Comparison of ENCODE assay signal across 26 mouse cellular contexts in the genomic region with DNA sequence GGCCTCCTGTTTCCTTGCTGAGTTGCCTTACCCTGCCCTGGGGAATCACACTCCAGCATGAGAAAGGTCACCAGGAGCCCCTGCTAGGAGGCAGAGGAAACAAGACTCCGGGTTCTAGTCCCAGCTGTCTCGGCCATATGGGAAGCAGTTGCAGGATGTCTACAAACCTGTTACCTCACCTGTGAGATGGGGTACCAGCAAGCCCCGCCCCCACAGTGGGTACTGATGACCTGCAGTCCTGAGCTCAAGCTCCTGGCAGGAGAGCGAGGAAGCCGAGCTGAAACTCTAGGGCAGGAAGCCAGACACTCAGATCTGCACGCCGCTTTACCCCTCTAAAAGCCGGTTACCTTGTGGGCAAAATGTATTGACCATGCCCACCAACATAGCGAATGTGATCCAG. TPM values are rescaled to one million over a fixed set of nuclear protein-coding genes. Genes with fewer than 3 reads are reported as not detected.
DNase-seq lines count a peak whose midpoint lies in the region; ATAC-seq and TF ChIP-seq lines count a peak whose summit lies in the region.
"Had no signal": no experiment of that assay in that cellular context is flagged by ENCODE, and none has a peak within 500 bp of the region (broad histone marks: within the 10 kb centered on the region; RNA-seq: fewer than 3 reads in every experiment).

No protein-coding gene starts in this region.

- H3K27ac ChIP-seq in gastrocnemius, adult 2 months = peak overlapping the region; percentile 31; the same call in 1 of the 2 replicates
- 0 out of 2 replicates have a peak overlapping the region, but pooled peaks have one; percentile 4 for H3K27ac ChIP-seq in limb, embryonic 12.5 days
- H3K27ac ChIP-seq in limb, embryonic 10.5 days = no peak overlapping the region
- H3K27ac ChIP-seq in stomach, postnatal 0 days (replicated peaks) = no peak overlapping the region
- H3K27ac ChIP-seq: embryonic facial prominence, embryonic 13.5 days; heart, embryonic 15.5 days; hindbrain, embryonic 12.5 days; liver, embryonic 15.5 days; midbrain, embryonic 15.5 days had no signal

- peaks cover 13% of the 10 kb centered on the region for H3K27me3 ChIP-seq in limb, embryonic 12.5 days
- no peaks in the 10 kb centered on the region for H3K27me3 ChIP-seq in limb, embryonic 10.5 days (ENCODE audit: low read depth, poor library complexity, severe bottlenecking)
- no peaks in the 10 kb centered on the region for H3K27me3 ChIP-seq in stomach, postnatal 0 days (ENCODE audit: control insufficient read depth, insufficient read depth, low read length)
- H3K27me3 ChIP-seq: heart, embryonic 15.5 days; hindbrain, embryonic 12.5 days; midbrain, embryonic 15.5 days had no signal

- DNase-seq in gastrocnemius, adult 2 months = peak; percentile 56
- DNase-seq in gastrocnemius, adult 8-10 months (ENCODE audit: low spot score in 2 of 2) = no peak
- no peak for DNase-seq in limb, embryonic 10.5 days (ENCODE audit: low spot score)
- peak; percentile 66 for DNase-seq in cerebellum, adult 8-10 months
- DNase-seq in cerebellum, postnatal 25 days = peak; percentile 71 to 78
- DNase-seq in stomach, postnatal 0 days (ENCODE audit: low spot score) = no peak
- DNase-seq in left cerebral cortex, postnatal 36 days (ENCODE audit: low spot score in 2 of 2) = no peak
- DNase-seq: adrenal gland, adult 8-10 months; gastrocnemius, postnatal 36 days; kidney, adult 9 months; kidney, postnatal 14 days; lung, embryonic 14.5 days; lung, postnatal 14 days; right cerebral cortex, adult 18-20 months; spleen, adult 18-20 months; thymus, adult 18-20 months; thymus, postnatal 25 days had no signal

- H3K9me3 ChIP-seq in limb, embryonic 12.5 days = no peaks in the 10 kb centered on the region
- no peaks in the 10 kb centered on the region for H3K9me3 ChIP-seq in limb, embryonic 10.5 days (replicated peaks)
- H3K9me3 ChIP-seq in stomach, postnatal 0 days (ENCODE audit: control insufficient read depth, low read length) = no peaks in the 10 kb centered on the region
- H3K9me3 ChIP-seq: embryonic facial prominence, embryonic 13.5 days; forebrain, embryonic 10.5 days; G1E; heart, embryonic 15.5 days; hindbrain, embryonic 12.5 days; liver, embryonic 15.5 days; midbrain, embryonic 15.5 days had no signal

- no peak for TF ChIP-seq CTCF in gastrocnemius, adult 2 months (IDR thresholded peaks at IDR 0.05)
- no peak for TF ChIP-seq CTCF in stomach, postnatal 0 days (IDR thresholded peaks at IDR 0.05; ENCODE audit: low read depth)

- intact Hi-C loops in gastrocnemius, adult 2 months (cut with DNase I) = no loop called here
- intact Hi-C loops in left cerebral cortex, postnatal 36 days (cut with DNase I) = no loop called here

- no peak overlapping the region for H3K9ac ChIP-seq in limb, embryonic 12.5 days (replicated peaks)
- H3K9ac ChIP-seq in stomach, postnatal 0 days (ENCODE audit: low read length) = no peak overlapping the region
- H3K9ac ChIP-seq: embryonic facial prominence, embryonic 13.5 days; heart, embryonic 15.5 days; hindbrain, embryonic 12.5 days; liver, embryonic 15.5 days; lung, embryonic 14.5 days; midbrain, embryonic 15.5 days had no signal

- no peak overlapping the region for H3K4me2 ChIP-seq in limb, embryonic 12.5 days
- no peak overlapping the region for H3K4me2 ChIP-seq in stomach, postnatal 0 days (replicated peaks; ENCODE audit: low read depth)
- H3K4me2 ChIP-seq: embryonic facial prominence, embryonic 13.5 days; heart, embryonic 15.5 days; hindbrain, embryonic 12.5 days; liver, embryonic 15.5 days; lung, embryonic 14.5 days; midbrain, embryonic 15.5 days had no signal

- H3K4me3 ChIP-seq in gastrocnemius, adult 2 months = no peak overlapping the region
- no peak overlapping the region for H3K4me3 ChIP-seq in limb, embryonic 12.5 days (replicated peaks)
- no peak overlapping the region for H3K4me3 ChIP-seq in limb, embryonic 10.5 days
- H3K4me3 ChIP-seq in stomach, postnatal 0 days (ENCODE audit: low read depth, low read length) = no peak overlapping the region
- H3K4me3 ChIP-seq: embryonic facial prominence, embryonic 13.5 days; forebrain, embryonic 10.5 days; heart, embryonic 15.5 days; hindbrain, embryonic 12.5 days; liver, embryonic 15.5 days; midbrain, embryonic 15.5 days had no signal

- no peak for ATAC-seq in limb, embryonic 12.5 days (ENCODE audit: insufficient number of reproducible peaks, insufficient read depth, low FRiP score, low TSS enrichment, low read depth)
- no peak for ATAC-seq in stomach, postnatal 0 days (ENCODE audit: low FRiP score, low TSS enrichment)
- ATAC-seq: intestine, postnatal 0 days; midbrain, embryonic 15.5 days had no signal

- no peak for TF ChIP-seq EP300 in stomach, postnatal 0 days (optimal IDR thresholded peaks at IDR 0.05)

- no peaks in the 10 kb centered on the region for H3K36me3 ChIP-seq in limb, embryonic 12.5 days
- H3K36me3 ChIP-seq in limb, embryonic 10.5 days = no peaks in the 10 kb centered on the region
- H3K36me3 ChIP-seq in stomach, postnatal 0 days (ENCODE audit: control insufficient read depth, insufficient read depth, low read length) = no peaks in the 10 kb centered on the region
- H3K36me3 ChIP-seq: embryonic facial prominence, embryonic 13.5 days; forebrain, embryonic 10.5 days; G1E; heart, embryonic 15.5 days; hindbrain, embryonic 12.5 days; liver, embryonic 15.5 days; midbrain, embryonic 15.5 days had no signal

- 61% methylated on average over 9 of the region's 9 CpGs for WGBS in limb, embryonic 12.5 days
- 67% methylated on average over 9 of the region's 9 CpGs for WGBS in limb, embryonic 10.5 days
- WGBS in stomach, postnatal 0 days = 63% methylated on average over 9 of the region's 9 CpGs

- peaks cover 37% of the 10 kb centered on the region for H3K4me1 ChIP-seq in limb, embryonic 12.5 days (replicated peaks)
- peaks cover 43% of the 10 kb centered on the region for H3K4me1 ChIP-seq in limb, embryonic 10.5 days
- H3K4me1 ChIP-seq in stomach, postnatal 0 days (replicated peaks; ENCODE audit: control insufficient read depth, insufficient read depth) = no peaks in the 10 kb centered on the region

RNA-seq across cellular contexts. Expression of a gene that starts 31.1 kb away (rescaled TPM):
- total RNA-seq in gastrocnemius, adult 2 months (2021) = 1 to 10 TPM; 1.5 to 2.4 TPM
- total RNA-seq in gastrocnemius, adult 8-10 months (2022) = 1 to 10 TPM in 3 of 4 experiments, under 1 TPM in 1; 0.97 to 1.5 (median 1.4) TPM
- polyA plus RNA-seq in limb, embryonic 12.5 days (2016; fragmentation: Nextera tagmentation; extraction: Ambion mirVana) = 16.4 and 16.9 TPM in 2 replicates
- polyA plus RNA-seq in limb, embryonic 10.5 days (2016; fragmentation: Nextera tagmentation; extraction: Ambion mirVana) = 9.9 and 13.4 TPM in 2 replicates
- polyA plus RNA-seq in stomach, postnatal 0 days (2015; fragmentation: Nextera tagmentation; extraction: Ambion mirVana) = 8.2 and 8.7 TPM in 2 replicates
- 1 to 10 TPM; 2.1 TPM for total RNA-seq in left cerebral cortex, postnatal 36 days (2021)

Comparison
In these comparisons a context has a peak if more than half of its experiments do, and no peak if none do; other contexts are left out.
1. DNase-seq: peak in gastrocnemius, adult 2 months (single experiment), cerebellum, adult 8-10 months (single experiment) and cerebellum, postnatal 25 days (2 of 2); none in gastrocnemius, adult 8-10 months (0 of 2), limb, embryonic 10.5 days (single experiment), stomach, postnatal 0 days (single experiment) and left cerebral cortex, postnatal 36 days (0 of 2).
2. H3K27ac ChIP-seq: peak in gastrocnemius, adult 2 months (single experiment) and limb, embryonic 12.5 days (single experiment); none in limb, embryonic 10.5 days (single experiment) and stomach, postnatal 0 days (single experiment).